Mouse (Mus musculus) embryonic stem cell, embryonic (primary cell): ENCODE measurements at regions not wholly inside any gene's neighbourhood (a gene's known extent, or its start where the extent isn't known, plus 50 kb on each side); places are given as distances from the start of the nearest gene placed in this dataset.

Experiments
- CTCF ChIA-PET, 4 experiments: fragments of 300-600 bp in 2 of 4; fragments of 350-600 bp in 2 of 4; sonication (Branson Sonifier 250); formaldehyde crosslinking; loops; one replicate each; lab custom pipeline; 2022; ENCODE audit warnings: inconsistent platforms in 2 of 4; lab: Charles Lee
- POLR2A ChIA-PET, 4 experiments: fragments of 300-600 bp in 2 of 4; fragments of 350-600 bp in 2 of 4; sonication (Branson Sonifier 250); formaldehyde crosslinking; loops; one replicate each; lab custom pipeline; 2022; ENCODE audit warnings: antibody characterized with exemption in 4 of 4, inconsistent platforms in 1 of 4; lab: Charles Lee

- CTCF ChIA-PET, result no interaction called here
- POLR2A ChIA-PET, result interaction anchor here in 1 of 4 experiments (0.6 kb wide), 1 partner anchor 1085 kb away, joined by 6 read pairs; no protein-coding TSS in a partner anchor
These were observed 139.3 kb downstream of the Dcaf12l2 start for GRCm38 (mm10) chrX:44228847-44229246.
